In the genomic region with DNA sequence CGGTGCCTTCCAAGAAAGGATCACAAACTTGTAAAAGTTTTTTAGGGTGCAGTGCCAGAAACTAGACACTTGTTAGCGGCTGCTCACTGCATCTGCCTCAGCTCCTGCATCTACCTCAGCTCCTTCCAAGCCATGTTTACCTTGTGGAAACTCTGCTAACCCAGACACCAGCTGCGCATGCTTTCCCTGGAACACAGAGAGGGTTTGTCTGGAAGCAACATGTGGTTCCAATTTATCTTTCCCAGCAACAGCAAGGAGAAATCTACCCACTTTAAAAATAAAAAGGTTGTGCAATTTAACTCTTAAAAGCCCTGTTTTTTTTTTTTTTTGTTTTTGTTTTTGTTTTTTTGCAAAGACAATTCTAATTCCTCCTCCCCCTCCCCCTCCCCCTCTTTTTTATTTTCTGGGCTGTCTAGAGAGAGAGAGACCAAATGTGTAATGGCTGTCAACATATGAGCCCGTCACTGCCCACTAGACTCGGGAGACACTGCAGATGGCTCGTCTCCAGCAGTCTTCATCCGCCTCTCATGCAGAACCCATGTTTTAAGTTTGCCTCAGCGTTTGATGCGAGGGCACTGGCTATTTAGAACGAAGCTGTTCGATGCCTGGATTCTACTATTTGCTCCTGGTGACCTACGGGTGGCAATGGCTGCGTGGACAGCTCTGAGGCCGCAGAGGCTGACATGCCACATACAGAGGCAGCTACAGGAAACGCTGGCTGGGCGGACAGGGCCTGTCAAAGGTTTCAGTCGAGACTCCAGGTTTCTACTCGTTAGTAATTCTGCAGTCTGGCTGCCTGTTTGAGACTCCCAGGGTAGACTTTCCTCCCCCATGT, we compare ENCODE assay signal across 9 mouse cellular contexts.
A peak's percentile ranks its signal among the peaks of the same experiment; 100 is the strongest.
DNase-seq lines count a peak whose midpoint lies in the region; ATAC-seq and TF ChIP-seq lines count a peak whose summit lies in the region.
"Had no signal": no experiment of that assay in that cellular context is flagged by ENCODE, and none has a peak within 500 bp of the region (broad histone marks: within the 10 kb centered on the region; RNA-seq: fewer than 3 reads in every experiment).

No protein-coding gene starts in this region.

- intact Hi-C loops in heart, postnatal 10 days (cut with DNase I) = no loop called here
- intact Hi-C loops in left cerebral cortex, adult 2 months (cut with DNase I) = no loop called here

- H3K4me3 ChIP-seq in heart, embryonic 12.5 days = no peak overlapping the region
- 0 out of 2 replicates have a peak overlapping the region, but pooled peaks have one; percentile 20 for H3K4me3 ChIP-seq in E14TG2a.4 (replicated peaks; ENCODE audit: low read length)
- H3K4me3 ChIP-seq in embryonic facial prominence, embryonic 11.5 days (ENCODE audit: low read depth, low read length) = no peak overlapping the region
- no peak overlapping the region for H3K4me3 ChIP-seq in limb, embryonic 11.5 days (ENCODE audit: low read depth, low read length)
- no peak overlapping the region for H3K4me3 ChIP-seq in left cerebral cortex, adult 2 months
- no peak overlapping the region for H3K4me3 ChIP-seq in midbrain, embryonic 14.5 days (replicated peaks; ENCODE audit: low read depth, low read length)

- peaks cover 54% of the 10 kb centered on the region for H3K4me1 ChIP-seq in heart, embryonic 12.5 days (replicated peaks)
- H3K4me1 ChIP-seq in E14TG2a.4 (replicated peaks; ENCODE audit: low read depth, low read length) = peaks cover 25% of the 10 kb centered on the region
- H3K4me1 ChIP-seq in embryonic facial prominence, embryonic 11.5 days (ENCODE audit: control insufficient read depth, insufficient read depth, low read length) = no peaks in the 10 kb centered on the region; the same call in 1 of the 2 replicates
- peaks cover 11% of the 10 kb centered on the region for H3K4me1 ChIP-seq in limb, embryonic 11.5 days (ENCODE audit: control insufficient read depth, insufficient read depth, low read length)
- H3K4me1 ChIP-seq in midbrain, embryonic 14.5 days (ENCODE audit: control insufficient read depth, insufficient read depth, low read length) = peaks cover 8% of the 10 kb centered on the region; the same call in 1 of the 2 replicates

- ATAC-seq in heart, embryonic 12.5 days (ENCODE audit: insufficient number of reproducible peaks, low FRiP score) = no peak
- 0 out of 2 replicates have a peak, but pooled peaks have one; percentile 60 for ATAC-seq in embryonic facial prominence, embryonic 11.5 days (replicated peaks; ENCODE audit: insufficient number of reproducible peaks, low FRiP score, low TSS enrichment, low read depth)
- ATAC-seq in limb, embryonic 11.5 days (ENCODE audit: insufficient number of reproducible peaks, low FRiP score, low TSS enrichment, low read depth) = peak; percentile 36; the same call in 1 of the 2 replicates
- ATAC-seq in midbrain, embryonic 14.5 days (ENCODE audit: low FRiP score, low TSS enrichment) = no peak

- H3K27ac ChIP-seq in heart, embryonic 12.5 days (ENCODE audit: poor library complexity, severe bottlenecking) = peak overlapping the region; percentile 73
- peak overlapping the region; percentile 94 for H3K27ac ChIP-seq in embryonic facial prominence, embryonic 11.5 days (replicated peaks; ENCODE audit: low read depth, low read length)
- peak overlapping the region; percentile 90 for H3K27ac ChIP-seq in limb, embryonic 11.5 days (replicated peaks; ENCODE audit: low read depth, low read length)
- H3K27ac ChIP-seq in left cerebral cortex, adult 2 months = no peak overlapping the region
- H3K27ac ChIP-seq in midbrain, embryonic 14.5 days (replicated peaks; ENCODE audit: low read depth, low read length) = no peak overlapping the region

- no peak for TF ChIP-seq CTCF in E14TG2a.4 (conservative IDR thresholded peaks at IDR 0.05; ENCODE audit: low read length)
- TF ChIP-seq CTCF in left cerebral cortex, adult 2 months (IDR thresholded peaks at IDR 0.05) = no peak

- peak overlapping the region; percentile 25; the same call in 1 of the 2 replicates for H3K4me2 ChIP-seq in heart, embryonic 12.5 days
- peak overlapping the region; percentile 26; the same call in 1 of the 2 replicates for H3K4me2 ChIP-seq in embryonic facial prominence, embryonic 11.5 days (ENCODE audit: low read depth, low read length)
- H3K4me2 ChIP-seq in limb, embryonic 11.5 days (ENCODE audit: low read depth, severe bottlenecking) = peak overlapping the region; percentile 21; the same call in 1 of the 2 replicates
- no peak overlapping the region for H3K4me2 ChIP-seq in midbrain, embryonic 14.5 days (ENCODE audit: low read length)

- no peak overlapping the region; the same call in 1 of the 2 replicates for H3K9ac ChIP-seq in heart, embryonic 12.5 days
- 0 out of 2 replicates have a peak overlapping the region, but pooled peaks have one; percentile 18 for H3K9ac ChIP-seq in embryonic facial prominence, embryonic 11.5 days (replicated peaks; ENCODE audit: low read length)
- no peak overlapping the region for H3K9ac ChIP-seq in limb, embryonic 11.5 days (ENCODE audit: low read length)
- H3K9ac ChIP-seq in midbrain, embryonic 14.5 days (replicated peaks; ENCODE audit: low read length) = no peak overlapping the region

- no peak for DNase-seq in heart, postnatal 10 days
- peak; percentile 90 for DNase-seq in embryonic facial prominence, embryonic 11.5 days (ENCODE audit: low spot score)
- peak; percentile 74 for DNase-seq in limb, embryonic 11.5 days (ENCODE audit: low spot score)
- no peak for DNase-seq in left cerebral cortex, adult 2 months (ENCODE audit: extremely low spot score in 1 of 2, low spot score in 2 of 2)
- no peak for DNase-seq in layer of hippocampus, postnatal 36 days
- DNase-seq in midbrain, embryonic 14.5 days = no peak
- DNase-seq: adrenal gland, postnatal 25 days had no signal

- 0 out of 2 replicates have a peak, but pooled peaks cover 4% of the 10 kb centered on the region for H3K36me3 ChIP-seq in heart, embryonic 12.5 days
- peaks cover 11% of the 10 kb centered on the region; the same call in 1 of the 2 replicates for H3K36me3 ChIP-seq in E14TG2a.4 (ENCODE audit: insufficient read depth, low read length)
- H3K36me3 ChIP-seq in embryonic facial prominence, embryonic 11.5 days (replicated peaks; ENCODE audit: control insufficient read depth, insufficient read depth, low read depth, low read length) = no peaks in the 10 kb centered on the region
- H3K36me3 ChIP-seq in limb, embryonic 11.5 days (ENCODE audit: control insufficient read depth, insufficient read depth, low read length) = no peaks in the 10 kb centered on the region
- H3K36me3 ChIP-seq in midbrain, embryonic 14.5 days (ENCODE audit: control insufficient read depth, insufficient read depth, low read length) = no peaks in the 10 kb centered on the region

- peaks cover 5% of the 10 kb centered on the region; the same call in 1 of the 2 replicates for H3K9me3 ChIP-seq in heart, embryonic 12.5 days (replicated peaks)
- H3K9me3 ChIP-seq in E14TG2a.4 (ENCODE audit: low read length) = peaks cover 11% of the 10 kb centered on the region
- H3K9me3 ChIP-seq in embryonic facial prominence, embryonic 11.5 days (replicated peaks; ENCODE audit: control insufficient read depth, low read length) = no peaks in the 10 kb centered on the region
- H3K9me3 ChIP-seq in limb, embryonic 11.5 days (ENCODE audit: control insufficient read depth, low read length) = no peaks in the 10 kb centered on the region; the same call in 1 of the 2 replicates
- H3K9me3 ChIP-seq in midbrain, embryonic 14.5 days (ENCODE audit: control insufficient read depth, low read length) = no peaks in the 10 kb centered on the region

- WGBS in heart, embryonic 12.5 days = 56% methylated on average over 18 of the region's 18 CpGs
- WGBS in embryonic facial prominence, embryonic 11.5 days = 22% methylated on average over 18 of the region's 18 CpGs
- 20% methylated on average over 18 of the region's 18 CpGs for WGBS in limb, embryonic 11.5 days
- WGBS in midbrain, embryonic 14.5 days = 80% methylated on average over 18 of the region's 18 CpGs

- H3K27me3 ChIP-seq in heart, embryonic 12.5 days (replicated peaks) = no peaks in the 10 kb centered on the region
- H3K27me3 ChIP-seq in E14TG2a.4 (ENCODE audit: insufficient read depth, low read length) = no peaks in the 10 kb centered on the region
- no peaks in the 10 kb centered on the region for H3K27me3 ChIP-seq in embryonic facial prominence, embryonic 11.5 days (ENCODE audit: control insufficient read depth, insufficient read depth, low read length)
- H3K27me3 ChIP-seq in limb, embryonic 11.5 days (ENCODE audit: control insufficient read depth, insufficient read depth, low read length) = no peaks in the 10 kb centered on the region
- H3K27me3 ChIP-seq in midbrain, embryonic 14.5 days (ENCODE audit: control insufficient read depth, insufficient read depth, low read length) = no peaks in the 10 kb centered on the region

Comparison
In these comparisons a context has a peak if more than half of its experiments do, and no peak if none do; other contexts are left out.
1. ATAC-seq: peak in embryonic facial prominence, embryonic 11.5 days (single experiment) and limb, embryonic 11.5 days (single experiment); none in heart, embryonic 12.5 days (single experiment) and midbrain, embryonic 14.5 days (single experiment).
2. H3K27ac ChIP-seq: peak in heart, embryonic 12.5 days (single experiment), embryonic facial prominence, embryonic 11.5 days (single experiment) and limb, embryonic 11.5 days (single experiment); none in left cerebral cortex, adult 2 months (single experiment) and midbrain, embryonic 14.5 days (single experiment).
3. DNase-seq: peak in embryonic facial prominence, embryonic 11.5 days (single experiment) and limb, embryonic 11.5 days (single experiment); none in heart, postnatal 10 days (0 of 2), left cerebral cortex, adult 2 months (0 of 2), layer of hippocampus, postnatal 36 days (0 of 2) and midbrain, embryonic 14.5 days (single experiment).